Mouse (Mus musculus): ENCODE measurements around the gene Lamc2. TPM values are rescaled to one million over a fixed set of nuclear protein-coding genes. Genes with fewer than 3 reads are reported as not detected.
"Not testable (repeated sequence)": the region's sequence is repeated elsewhere in the genome, so short reads cannot be mapped to it uniquely, and the experiment has no call there.

Gene Lamc2
- total RNA-seq, 2 experiments from 2014 or later = 2.9 to 3.4 TPM

DNA sequence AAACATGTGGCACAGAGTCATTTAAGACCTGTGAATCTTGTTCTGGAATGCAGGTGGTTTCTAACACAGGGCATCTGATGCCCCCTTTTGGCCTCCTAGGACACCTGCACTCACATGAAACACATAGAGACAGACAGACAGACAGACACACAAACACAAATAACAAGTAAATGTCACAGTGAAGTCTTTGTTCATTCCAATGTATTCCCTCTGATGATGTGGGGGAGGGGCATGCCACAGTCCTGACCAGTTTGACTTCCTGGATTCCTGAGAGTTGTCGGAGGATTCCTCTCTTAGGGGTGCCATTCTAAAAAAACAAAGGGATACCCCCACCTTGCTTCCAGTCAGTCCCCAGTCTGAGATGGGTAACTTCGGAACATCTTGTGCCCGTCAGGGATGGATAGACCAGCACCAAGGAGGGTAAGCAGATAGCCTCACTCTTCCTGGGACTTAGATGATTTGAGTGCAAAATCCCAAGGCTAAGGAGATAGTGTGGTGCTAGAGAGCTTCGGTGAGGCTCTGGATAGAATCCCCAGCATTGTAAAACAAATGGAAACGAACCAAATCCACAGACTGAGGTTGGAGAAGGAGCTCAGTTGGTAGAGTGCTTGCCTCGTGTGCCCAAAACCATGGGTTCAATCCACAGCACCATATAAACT, 89.1 kb downstream of the Lamc2 start:
- DNase-seq = no peak
- intact Hi-C loops (cut with DNase I) = loop anchor here (10.0 kb wide), 1 partner anchor 288 kb away; no protein-coding TSS in a partner anchor

- intact Hi-C loops (cut with DNase I) = loop anchor here (10.0 kb wide), 1 partner anchor 289 kb away; no protein-coding TSS in a partner anchor
These were observed 90.2 kb downstream of the Lamc2 start for GRCm38 (mm10) chr1:153095826-153096727.

GRCm38 (mm10) chr1:153095328-153095727, 90.9 kb downstream of the Lamc2 start:
- intact Hi-C loops (cut with DNase I) = loop anchor here (10.0 kb wide), 1 partner anchor 289 kb away; no protein-coding TSS in a partner anchor

More at GRCm38 (mm10) chr1:153095826-153096727, 90.2 kb downstream of the Lamc2 start:
- no peak for DNase-seq

GRCm38 (mm10) chr1:153094226-153095076, 91.8 kb downstream of the Lamc2 start:
- intact Hi-C loops (cut with DNase I) = loop anchor here (10.0 kb wide), 1 partner anchor 290 kb away; no protein-coding TSS in a partner anchor
- DNase-seq = no peak

More at GRCm38 (mm10) chr1:153095328-153095727, 90.9 kb downstream of the Lamc2 start:
- no peak for DNase-seq

- intact Hi-C loops (cut with DNase I) = loop anchor here (10.0 kb wide), 1 partner anchor 291 kb away; no protein-coding TSS in a partner anchor
- DNase-seq = no peak
These were observed 92.7 kb downstream of the Lamc2 start for GRCm38 (mm10) chr1:153093581-153093980.

GRCm38 (mm10) chr1:153093172-153093571, 93.1 kb downstream of the Lamc2 start:
- DNase-seq = no peak
- intact Hi-C loops (cut with DNase I) = loop anchor here (10.0 kb wide), 1 partner anchor 292 kb away; no protein-coding TSS in a partner anchor

- peak; percentile 73 for DNase-seq
- intact Hi-C loops (cut with DNase I) = loop anchor here (10.0 kb wide), 1 partner anchor 292 kb away; no protein-coding TSS in a partner anchor
These were observed 93.8 kb downstream of the Lamc2 start for GRCm38 (mm10) chr1:153092237-153092975.

DNA sequence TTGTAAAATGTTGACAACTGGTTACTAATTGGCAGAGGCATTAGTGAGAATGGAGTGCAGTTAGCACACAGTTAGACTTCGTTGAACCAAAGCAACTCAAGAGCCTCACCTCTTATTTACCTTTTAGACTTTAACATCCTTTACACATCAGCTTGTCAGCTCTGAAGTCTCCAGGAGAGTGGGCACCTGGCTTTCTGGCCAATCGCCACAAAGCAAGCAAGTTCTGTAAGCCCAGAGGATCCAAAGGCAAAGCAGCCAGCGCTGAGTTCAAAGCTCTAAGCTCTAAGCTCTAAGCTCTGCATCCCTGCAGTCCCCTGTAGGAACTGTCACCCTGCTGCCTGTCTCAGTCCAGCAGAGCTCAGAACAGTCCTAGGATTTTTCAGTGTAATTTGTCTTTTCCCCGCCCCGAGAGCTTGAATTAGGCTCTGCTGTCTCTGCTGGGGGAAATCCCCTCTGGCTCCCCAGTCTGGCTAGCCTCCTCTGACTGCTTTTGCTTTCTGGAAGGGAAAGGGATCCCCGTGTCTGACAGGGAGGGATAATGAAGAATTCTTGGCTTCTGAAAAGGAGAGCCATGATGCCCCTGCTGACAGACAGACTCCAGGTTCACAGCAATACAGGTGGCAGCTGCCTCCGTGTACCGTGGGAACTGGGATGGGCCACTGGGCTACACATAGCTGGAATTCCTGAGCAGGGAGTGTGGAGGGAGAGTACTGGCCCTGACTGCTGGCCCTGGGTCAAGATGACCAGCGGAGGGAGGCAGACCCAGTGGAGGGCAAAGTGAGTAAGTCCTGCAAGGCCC, 94.6 kb downstream of the Lamc2 start:
- DNase-seq = no peak
- intact Hi-C loops (cut with DNase I) = loop anchor here (10.0 kb wide), 1 partner anchor 293 kb away; no protein-coding TSS in a partner anchor

DNA sequence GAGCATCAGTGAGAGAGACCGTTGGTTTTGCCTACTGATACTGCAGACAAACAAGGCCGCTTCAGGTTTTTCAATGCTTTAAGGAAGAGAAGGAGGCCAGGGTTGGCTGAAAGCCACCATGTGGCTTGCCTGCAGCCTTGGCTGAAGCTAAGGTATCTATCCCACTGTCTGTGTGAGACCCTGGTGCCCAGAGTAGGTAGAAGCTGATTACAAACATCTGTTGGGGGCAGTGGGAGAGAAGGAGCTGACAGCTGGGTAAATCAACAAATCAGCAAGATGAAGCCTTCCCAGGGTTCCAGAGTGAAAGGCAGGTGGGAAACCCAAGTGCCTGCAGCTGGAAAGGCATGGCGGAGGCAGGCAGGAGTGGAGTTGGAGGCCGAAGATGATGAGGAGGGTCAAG, 95.4 kb downstream of the Lamc2 start:
- intact Hi-C loops (cut with DNase I) = loop anchor here (10.0 kb wide), 1 partner anchor 294 kb away; no protein-coding TSS in a partner anchor

DNA sequence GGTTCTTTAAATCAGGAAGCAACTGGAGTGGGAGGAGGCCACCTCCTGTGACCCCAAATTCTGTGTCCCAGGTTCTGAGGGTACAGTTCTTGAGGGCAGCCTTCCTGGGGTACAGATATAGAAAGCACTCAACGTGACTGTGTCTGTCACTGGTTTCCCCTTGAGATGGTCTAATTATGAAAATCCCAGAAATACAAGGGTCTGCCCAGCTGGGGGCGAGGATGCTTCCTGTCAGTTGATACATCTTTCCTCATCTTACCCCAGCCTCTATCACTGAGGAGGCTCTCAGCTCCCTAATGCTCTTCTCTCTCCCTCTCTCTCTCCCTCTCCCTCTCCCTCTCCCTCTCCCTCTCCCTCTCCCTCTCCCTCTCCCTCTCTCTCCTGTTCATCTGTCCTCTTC, 96.2 kb downstream of the Lamc2 start:
- DNase-seq = no peak
- intact Hi-C loops (cut with DNase I) = loop anchor here (10.0 kb wide), 1 partner anchor 295 kb away; no protein-coding TSS in a partner anchor

More for the DNA sequence above, 95.4 kb downstream of the Lamc2 start:
- no peak for DNase-seq

DNA sequence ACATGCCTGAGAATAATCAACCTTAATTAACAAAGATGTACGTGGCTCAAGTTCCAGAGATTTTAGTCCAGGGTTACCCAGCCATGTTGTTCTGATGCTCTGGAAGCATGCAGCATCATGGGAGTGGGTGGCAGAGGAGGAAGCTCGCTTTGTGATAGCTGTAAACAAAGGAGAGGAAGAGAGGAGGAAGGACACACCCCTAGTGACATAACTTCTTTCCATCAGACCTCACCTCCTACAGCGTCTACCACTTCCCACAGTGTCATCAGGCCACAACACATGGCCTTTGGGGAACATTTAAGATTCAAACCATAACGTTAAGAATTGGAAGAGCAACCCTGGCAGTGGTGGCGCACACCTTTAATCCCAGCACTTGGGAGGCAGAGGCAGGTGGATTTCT, 98.5 kb downstream of the Lamc2 start:
- intact Hi-C loops (cut with DNase I) = no loop called here
- DNase-seq = no peak

GRCm38 (mm10) chr1:153085198-153085597, 101.0 kb downstream of the Lamc2 start:
- no peak for DNase-seq
- intact Hi-C loops (cut with DNase I) = no loop called here

DNA sequence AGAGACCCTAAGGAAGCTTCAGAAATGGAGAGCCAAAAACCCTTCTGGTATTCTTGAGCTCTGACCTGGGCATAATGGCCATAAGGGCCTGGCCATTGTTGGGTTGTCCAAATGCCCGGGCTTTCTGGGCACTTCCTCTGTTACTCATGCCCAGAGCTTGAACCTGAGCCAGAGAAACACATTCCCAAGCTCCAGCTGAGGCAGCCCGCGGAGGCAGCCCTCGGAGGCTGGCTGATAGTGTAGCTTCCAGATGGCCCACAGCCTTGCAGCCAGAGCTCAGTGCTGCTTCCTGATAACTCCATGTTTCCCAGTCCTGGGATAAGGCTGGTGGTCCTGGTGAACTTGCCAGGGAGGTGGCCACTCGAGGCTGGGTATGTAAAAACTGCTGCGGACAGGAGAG, 102.1 kb downstream of the Lamc2 start:
- intact Hi-C loops (cut with DNase I) = no loop called here
- peak; percentile 59 for DNase-seq

DNA sequence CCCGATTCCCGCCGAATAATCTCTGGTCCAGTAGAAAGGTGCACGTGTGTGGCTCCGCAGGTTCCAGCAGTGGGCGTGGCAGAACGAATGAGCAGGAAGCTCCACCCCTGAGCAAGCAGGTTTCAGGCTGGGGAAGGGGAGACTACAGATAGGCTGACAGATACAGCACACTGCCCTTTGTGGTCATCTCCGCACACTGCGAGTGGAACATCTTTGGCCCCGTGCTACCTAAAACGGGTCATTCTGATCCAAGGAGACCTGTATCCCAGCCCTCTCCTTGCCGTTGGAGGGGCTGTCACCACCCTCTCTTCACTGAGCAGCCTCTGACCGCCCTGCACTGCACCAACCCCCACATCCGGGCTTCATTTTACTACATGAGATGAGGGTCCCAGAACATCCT, 103.0 kb downstream of the Lamc2 start:
- intact Hi-C loops (cut with DNase I); DNase-seq: not testable (repeated sequence)

DNA sequence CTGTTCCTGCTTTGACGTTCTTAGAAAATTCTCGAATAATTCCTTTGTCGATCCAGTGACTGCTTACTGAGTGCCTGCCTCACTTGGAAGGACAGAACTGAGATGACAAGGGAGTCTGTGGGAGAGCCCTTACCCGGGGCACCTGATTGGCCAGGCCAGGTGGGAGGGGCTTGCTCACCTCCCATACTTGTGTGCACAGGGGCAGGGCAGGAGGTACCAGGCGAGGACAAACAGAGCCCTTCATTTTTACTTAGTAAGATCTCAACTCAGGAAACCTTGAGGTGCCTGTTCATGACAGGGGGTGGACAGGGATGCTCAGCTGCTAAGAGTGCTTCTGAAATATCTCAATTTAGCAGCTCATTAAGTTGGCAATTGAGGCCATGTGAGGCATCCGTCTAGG, 110.3 kb downstream of the Lamc2 start:
- no peak for DNase-seq
- intact Hi-C loops (cut with DNase I) = no loop called here

GRCm38 (mm10) chr1:153075087-153075736, 111.0 kb downstream of the Lamc2 start:
- DNase-seq = no peak
- intact Hi-C loops (cut with DNase I) = no loop called here

GRCm38 (mm10) chr1:153073441-153073840, 112.8 kb downstream of the Lamc2 start:
- no peak for DNase-seq
- intact Hi-C loops (cut with DNase I) = no loop called here
